8 mouse cellular contexts compared by ENCODE assay signal in genomic region chr19:46396109-46396508, GRCm38 (mm10). TPM values are rescaled to one million over a fixed set of nuclear protein-coding genes. Genes with fewer than 3 reads are reported as not detected.
DNase-seq lines count a peak whose midpoint lies in the region; ATAC-seq and TF ChIP-seq lines count a peak whose summit lies in the region.

No protein-coding gene starts in this region.

- TF ChIP-seq POLR2A in ES-Bruce4 (IDR thresholded peaks at IDR 0.05; ENCODE audit: insufficient read depth, low read length): no peak

- WGBS in heart, embryonic 10.5 days: 14% methylated on average over 8 of the region's 8 CpGs
- 15% methylated on average over 8 of the region's 8 CpGs for WGBS in hindbrain, embryonic 12.5 days
- 15% methylated on average over 8 of the region's 8 CpGs for WGBS in midbrain, embryonic 11.5 days

- peak overlapping the region; percentile 56; the same call in 1 of the 2 replicates for H3K9ac ChIP-seq in ES-Bruce4 (ENCODE audit: low read depth, poor library complexity, severe bottlenecking)
- H3K9ac ChIP-seq in hindbrain, embryonic 12.5 days: no peak overlapping the region
- no peak overlapping the region for H3K9ac ChIP-seq in midbrain, embryonic 11.5 days (ENCODE audit: low read length)

- no peak for TF ChIP-seq EP300 in ES-Bruce4 (IDR thresholded peaks at IDR 0.05; ENCODE audit: insufficient read depth, low read depth, low read length)

- no peak for TF ChIP-seq CTCF in ES-Bruce4 (IDR thresholded peaks at IDR 0.05; ENCODE audit: low read depth, low read length)

- H3K27me3 ChIP-seq in heart, embryonic 10.5 days (ENCODE audit: insufficient read depth, poor library complexity, severe bottlenecking): no peaks in the 10 kb centered on the region
- H3K27me3 ChIP-seq in ES-Bruce4 (ENCODE audit: control insufficient read depth, insufficient read depth, low read length, poor library complexity, severe bottlenecking): no peaks in the 10 kb centered on the region
- no peaks in the 10 kb centered on the region for H3K27me3 ChIP-seq in hindbrain, embryonic 12.5 days
- H3K27me3 ChIP-seq in midbrain, embryonic 11.5 days (ENCODE audit: control insufficient read depth, insufficient read depth, low read length): no peaks in the 10 kb centered on the region

- H3K4me1 ChIP-seq in heart, embryonic 10.5 days: peaks cover 58% of the 10 kb centered on the region
- no peaks in the 10 kb centered on the region for H3K4me1 ChIP-seq in ES-Bruce4 (ENCODE audit: control insufficient read depth, insufficient read depth, low read length)
- H3K4me1 ChIP-seq in hindbrain, embryonic 12.5 days: peaks cover 42% of the 10 kb centered on the region
- peaks cover 28% of the 10 kb centered on the region for H3K4me1 ChIP-seq in midbrain, embryonic 11.5 days (ENCODE audit: control insufficient read depth, insufficient read depth, low read length)

- no peaks in the 10 kb centered on the region for H3K9me3 ChIP-seq in heart, embryonic 10.5 days
- no peaks in the 10 kb centered on the region for H3K9me3 ChIP-seq in ES-Bruce4 (replicated peaks; ENCODE audit: control insufficient read depth, insufficient read depth, low read length, poor library complexity, severe bottlenecking)
- no peaks in the 10 kb centered on the region for H3K9me3 ChIP-seq in hindbrain, embryonic 12.5 days (replicated peaks)
- H3K9me3 ChIP-seq in midbrain, embryonic 11.5 days (ENCODE audit: control insufficient read depth, low read length): no peaks in the 10 kb centered on the region

- H3K36me3 ChIP-seq in heart, embryonic 10.5 days: peaks cover 4% of the 10 kb centered on the region
- H3K36me3 ChIP-seq in ES-Bruce4 (ENCODE audit: control insufficient read depth, insufficient read depth, low read length, poor library complexity, severe bottlenecking): no peaks in the 10 kb centered on the region
- peaks cover 5% of the 10 kb centered on the region for H3K36me3 ChIP-seq in hindbrain, embryonic 12.5 days
- peaks cover 2% of the 10 kb centered on the region; the same call in 1 of the 2 replicates for H3K36me3 ChIP-seq in midbrain, embryonic 11.5 days (ENCODE audit: control insufficient read depth, insufficient read depth, low read length)

- H3K4me3 ChIP-seq in heart, embryonic 10.5 days: peak overlapping the region; percentile 92
- H3K4me3 ChIP-seq in ES-Bruce4 (ENCODE audit: low read depth, low read length): peak overlapping the region; percentile 33
- H3K4me3 ChIP-seq in hindbrain, embryonic 12.5 days: peak overlapping the region; percentile 67
- peak overlapping the region; percentile 89 for H3K4me3 ChIP-seq in midbrain, embryonic 11.5 days (ENCODE audit: low read depth, low read length)

- H3K27ac ChIP-seq in heart, embryonic 10.5 days: peak overlapping the region; percentile 92; the same call in 1 of the 2 replicates
- no peak overlapping the region for H3K27ac ChIP-seq in ES-Bruce4 (ENCODE audit: insufficient read depth, low read length)
- H3K27ac ChIP-seq in hindbrain, embryonic 12.5 days: 0 out of 2 replicates have a peak overlapping the region, but pooled peaks have one; percentile 74
- H3K27ac ChIP-seq in midbrain, embryonic 11.5 days (ENCODE audit: low read depth, low read length): no peak overlapping the region

- DNase-seq in heart, embryonic 10.5 days (ENCODE audit: low spot score): no peak
- no peak for DNase-seq in heart, adult 18-20 months
- peak; percentile 85 for DNase-seq in midbrain, embryonic 11.5 days (ENCODE audit: low spot score, missing footprints)
- DNase-seq in thymus, adult 18-20 months: no peak
- DNase-seq in urinary bladder, postnatal 4 days (ENCODE audit: low spot score in 2 of 2): no peak
- no peak for DNase-seq in T-cell, adult 2 months (ENCODE audit: low spot score)

- no peak for ATAC-seq in hindbrain, embryonic 12.5 days (ENCODE audit: low FRiP score)
- no peak for ATAC-seq in midbrain, embryonic 11.5 days (ENCODE audit: low FRiP score)

- peak overlapping the region; percentile 52 for H3K4me2 ChIP-seq in hindbrain, embryonic 12.5 days (replicated peaks)
- peak overlapping the region; percentile 79 for H3K4me2 ChIP-seq in midbrain, embryonic 11.5 days

RNA-seq across cellular contexts. Expression of gene Actr1a, which starts 0.6 kb away (rescaled TPM):
- polyA plus RNA-seq in heart, embryonic 10.5 days (2016; fragmentation: Nextera tagmentation; extraction: Ambion mirVana): 124 and 137 TPM in 2 replicates
- 10 to 100 TPM; 86.6 to 89.7 TPM for total RNA-seq in heart, adult 18-20 months (2021)
- 75.3 and 92.8 TPM in 2 replicates for polyA plus RNA-seq in ES-Bruce4 (2011; ENCODE audit: insufficient read depth, insufficient read length, low read depth, missing spikeins)
- polyA plus RNA-seq in hindbrain, embryonic 12.5 days (2016; fragmentation: Nextera tagmentation; extraction: Ambion mirVana): 240 and 246 TPM in 2 replicates
- 228 and 233 TPM in 2 replicates for polyA plus RNA-seq in midbrain, embryonic 11.5 days (2014; fragmentation: Nextera tagmentation; extraction: Ambion mirVana)

RNA-seq across cellular contexts. Expression of gene Sufu, which starts 0.6 kb away (rescaled TPM):
- polyA plus RNA-seq in heart, embryonic 10.5 days (2016; fragmentation: Nextera tagmentation; extraction: Ambion mirVana): 30.9 and 32.8 TPM in 2 replicates
- 10 to 100 TPM; 10.1 to 11.6 TPM for total RNA-seq in heart, adult 18-20 months (2021)
- 16.0 and 16.7 TPM in 2 replicates for polyA plus RNA-seq in ES-Bruce4 (2011; ENCODE audit: insufficient read depth, insufficient read length, low read depth, missing spikeins)
- 37.7 and 39.3 TPM in 2 replicates for polyA plus RNA-seq in hindbrain, embryonic 12.5 days (2016; fragmentation: Nextera tagmentation; extraction: Ambion mirVana)
- 33.7 and 38.7 TPM in 2 replicates for polyA plus RNA-seq in midbrain, embryonic 11.5 days (2014; fragmentation: Nextera tagmentation; extraction: Ambion mirVana)

RNA-seq across cellular contexts. Expression of gene 2310034G01Rik, which starts 46.0 kb away (rescaled TPM):
- 0.51 and 0.84 TPM in 2 replicates for polyA plus RNA-seq in heart, embryonic 10.5 days (2016; fragmentation: Nextera tagmentation; extraction: Ambion mirVana)
- total RNA-seq in heart, adult 18-20 months (2021): under 1 TPM; 0.69 TPM
- polyA plus RNA-seq in ES-Bruce4 (2011; ENCODE audit: insufficient read depth, insufficient read length, low read depth, missing spikeins): 0.43 TPM in 1 of 2 replicates, not detected in the other
- 1.4 and 1.5 TPM in 2 replicates for polyA plus RNA-seq in hindbrain, embryonic 12.5 days (2016; fragmentation: Nextera tagmentation; extraction: Ambion mirVana)
- polyA plus RNA-seq in midbrain, embryonic 11.5 days (2014; fragmentation: Nextera tagmentation; extraction: Ambion mirVana): 1.2 and 1.6 TPM in 2 replicates

RNA-seq across cellular contexts. Expression of gene Mfsd13a, which starts 55.2 kb away (rescaled TPM):
- polyA plus RNA-seq in heart, embryonic 10.5 days (2016; fragmentation: Nextera tagmentation; extraction: Ambion mirVana): 5.5 and 9.0 TPM in 2 replicates
- 1 to 10 TPM; 3.7 to 4.0 TPM for total RNA-seq in heart, adult 18-20 months (2021)
- polyA plus RNA-seq in ES-Bruce4 (2011; ENCODE audit: insufficient read depth, insufficient read length, low read depth, missing spikeins): 47.5 and 51.2 TPM in 2 replicates
- 7.1 and 7.6 TPM in 2 replicates for polyA plus RNA-seq in hindbrain, embryonic 12.5 days (2016; fragmentation: Nextera tagmentation; extraction: Ambion mirVana)
- 4.3 and 5.5 TPM in 2 replicates for polyA plus RNA-seq in midbrain, embryonic 11.5 days (2014; fragmentation: Nextera tagmentation; extraction: Ambion mirVana)

RNA-seq across cellular contexts. Expression of gene Cuedc2, which starts 57.6 kb away (rescaled TPM):
- 146 and 153 TPM in 2 replicates for polyA plus RNA-seq in heart, embryonic 10.5 days (2016; fragmentation: Nextera tagmentation; extraction: Ambion mirVana)
- 10 to 100 TPM; 91.4 to 92.1 TPM for total RNA-seq in heart, adult 18-20 months (2021)
- polyA plus RNA-seq in ES-Bruce4 (2011; ENCODE audit: insufficient read depth, insufficient read length, low read depth, missing spikeins): 65.5 and 78.3 TPM in 2 replicates
- polyA plus RNA-seq in hindbrain, embryonic 12.5 days (2016; fragmentation: Nextera tagmentation; extraction: Ambion mirVana): 239 and 261 TPM in 2 replicates
- 215 and 221 TPM in 2 replicates for polyA plus RNA-seq in midbrain, embryonic 11.5 days (2014; fragmentation: Nextera tagmentation; extraction: Ambion mirVana)

Comparison
In these comparisons a context has a peak if more than half of its experiments do, and no peak if none do; other contexts are left out.
1. H3K27ac ChIP-seq: peak in heart, embryonic 10.5 days (single experiment) and hindbrain, embryonic 12.5 days (single experiment); none in ES-Bruce4 (single experiment) and midbrain, embryonic 11.5 days (single experiment).
2. H3K4me3 ChIP-seq: peak in every context shown above with its lines; median percentile 92 in heart, embryonic 10.5 days; 89 in midbrain, embryonic 11.5 days; 67 in hindbrain, embryonic 12.5 days; 33 in ES-Bruce4.